ENCODE assay signal across 12 mouse cellular contexts in genomic region chr1:87396923-87397586, GRCm38 (mm10). TPM values are rescaled to one million over a fixed set of nuclear protein-coding genes. Genes with fewer than 3 reads are reported as not detected.
A peak's percentile ranks its signal among the peaks of the same experiment; 100 is the strongest.
DNase-seq lines count a peak whose midpoint lies in the region; ATAC-seq and TF ChIP-seq lines count a peak whose summit lies in the region.
"Had no signal": no experiment of that assay in that cellular context is flagged by ENCODE, and none has a peak within 500 bp of the region (broad histone marks: within the 10 kb centered on the region; RNA-seq: fewer than 3 reads in every experiment).

No protein-coding gene starts in this region.

- 53% methylated on average over 7 of the region's 7 CpGs for WGBS in intestine, embryonic 14.5 days
- 68% methylated on average over 7 of the region's 7 CpGs for WGBS in intestine, postnatal 0 days
- WGBS in embryonic facial prominence, embryonic 15.5 days: 55% methylated on average over 7 of the region's 7 CpGs
- WGBS in lung, embryonic 15.5 days: 48% methylated on average over 7 of the region's 7 CpGs

- ATAC-seq in intestine, embryonic 14.5 days (replicated peaks; ENCODE audit: low FRiP score, low TSS enrichment, low read depth): no peak
- ATAC-seq in intestine, postnatal 0 days: no peak
- no peak for ATAC-seq in embryonic facial prominence, embryonic 15.5 days (ENCODE audit: insufficient number of reproducible peaks, low FRiP score, low TSS enrichment, low read depth)
- no peak for ATAC-seq in lung, embryonic 15.5 days (ENCODE audit: borderline replicate concordance, extremely low read depth, low FRiP score, low TSS enrichment)

- TF ChIP-seq CTCF in intestine, postnatal 0 days (IDR thresholded peaks at IDR 0.05; ENCODE audit: low read depth): no peak

- H3K4me1 ChIP-seq in intestine, embryonic 14.5 days (replicated peaks; ENCODE audit: control insufficient read depth, insufficient read depth, low read length): peaks cover 10% of the 10 kb centered on the region
- H3K4me1 ChIP-seq in intestine, postnatal 0 days (replicated peaks; ENCODE audit: control insufficient read depth, insufficient read depth, low read length): no peaks in the 10 kb centered on the region
- peaks cover 4% of the 10 kb centered on the region for H3K4me1 ChIP-seq in embryonic facial prominence, embryonic 15.5 days
- H3K4me1 ChIP-seq in lung, embryonic 15.5 days: peaks cover 10% of the 10 kb centered on the region
- H3K4me1 ChIP-seq: embryonic facial prominence, embryonic 12.5 days; hindbrain, embryonic 10.5 days; neural tube, embryonic 13.5 days had no signal

- peak overlapping the region; percentile 12; the same call in 1 of the 2 replicates for H3K27ac ChIP-seq in intestine, embryonic 14.5 days (ENCODE audit: low read depth)
- H3K27ac ChIP-seq in intestine, postnatal 0 days (ENCODE audit: low read depth, low read length): no peak overlapping the region
- peak overlapping the region; percentile 60 for H3K27ac ChIP-seq in embryonic facial prominence, embryonic 15.5 days (replicated peaks)
- peak overlapping the region; percentile 27 for H3K27ac ChIP-seq in lung, embryonic 15.5 days
- H3K27ac ChIP-seq: embryonic facial prominence, embryonic 12.5 days; hindbrain, embryonic 10.5 days; neural tube, embryonic 13.5 days had no signal

- no peak for DNase-seq in intestine, embryonic 14.5 days (ENCODE audit: low spot score)
- peak; percentile 46 for DNase-seq in brain, adult 2 months (ENCODE audit: low read depth, low spot score)
- no peak for DNase-seq in spleen, postnatal 14 days (ENCODE audit: low spot score in 2 of 2)
- no peak for DNase-seq in thymus, adult 18-20 months
- no peak for DNase-seq in thymus, postnatal 25 days

- H3K4me3 ChIP-seq in intestine, embryonic 14.5 days (ENCODE audit: low read depth, low read length): no peak overlapping the region
- H3K4me3 ChIP-seq in intestine, postnatal 0 days (ENCODE audit: low read depth, low read length): no peak overlapping the region
- no peak overlapping the region for H3K4me3 ChIP-seq in embryonic facial prominence, embryonic 15.5 days (replicated peaks)
- no peak overlapping the region for H3K4me3 ChIP-seq in lung, embryonic 15.5 days
- H3K4me3 ChIP-seq: embryonic facial prominence, embryonic 12.5 days; hindbrain, embryonic 10.5 days; neural tube, embryonic 13.5 days had no signal

- H3K36me3 ChIP-seq in intestine, embryonic 14.5 days (ENCODE audit: control insufficient read depth, insufficient read depth, low read length): 0 out of 2 replicates have a peak, but pooled peaks cover under 1% of the 10 kb centered on the region
- H3K36me3 ChIP-seq in intestine, postnatal 0 days (ENCODE audit: control insufficient read depth, insufficient read depth): no peaks in the 10 kb centered on the region; the same call in 1 of the 2 replicates
- H3K36me3 ChIP-seq in embryonic facial prominence, embryonic 15.5 days: 0 out of 2 replicates have a peak, but pooled peaks cover 5% of the 10 kb centered on the region
- no peaks in the 10 kb centered on the region for H3K36me3 ChIP-seq in lung, embryonic 15.5 days

- H3K27me3 ChIP-seq in intestine, embryonic 14.5 days (replicated peaks; ENCODE audit: control insufficient read depth, insufficient read depth, low read length): no peaks in the 10 kb centered on the region
- no peaks in the 10 kb centered on the region for H3K27me3 ChIP-seq in intestine, postnatal 0 days (replicated peaks; ENCODE audit: control insufficient read depth, insufficient read depth, low read length)
- H3K27me3 ChIP-seq in embryonic facial prominence, embryonic 15.5 days: no peaks in the 10 kb centered on the region
- no peaks in the 10 kb centered on the region for H3K27me3 ChIP-seq in lung, embryonic 15.5 days
- H3K27me3 ChIP-seq: embryonic facial prominence, embryonic 12.5 days; neural tube, embryonic 13.5 days had no signal

- no peak overlapping the region for H3K4me2 ChIP-seq in intestine, embryonic 14.5 days (ENCODE audit: low read length)
- no peak overlapping the region for H3K4me2 ChIP-seq in intestine, postnatal 0 days (replicated peaks; ENCODE audit: low read depth)
- H3K4me2 ChIP-seq in embryonic facial prominence, embryonic 15.5 days (replicated peaks): no peak overlapping the region
- H3K4me2 ChIP-seq in lung, embryonic 15.5 days: no peak overlapping the region
- H3K4me2 ChIP-seq: embryonic facial prominence, embryonic 12.5 days; neural tube, embryonic 13.5 days had no signal

- no peak overlapping the region for H3K9ac ChIP-seq in intestine, embryonic 14.5 days (ENCODE audit: low read length)
- H3K9ac ChIP-seq in intestine, postnatal 0 days (ENCODE audit: low read depth, low read length): no peak overlapping the region
- H3K9ac ChIP-seq in embryonic facial prominence, embryonic 15.5 days: no peak overlapping the region
- H3K9ac ChIP-seq in lung, embryonic 15.5 days: no peak overlapping the region
- H3K9ac ChIP-seq: embryonic facial prominence, embryonic 12.5 days; neural tube, embryonic 13.5 days had no signal

- no peaks in the 10 kb centered on the region for H3K9me3 ChIP-seq in intestine, embryonic 14.5 days (ENCODE audit: control insufficient read depth, low read length)
- H3K9me3 ChIP-seq in intestine, postnatal 0 days (ENCODE audit: control insufficient read depth): no peaks in the 10 kb centered on the region
- H3K9me3 ChIP-seq in embryonic facial prominence, embryonic 15.5 days (replicated peaks): no peaks in the 10 kb centered on the region
- H3K9me3 ChIP-seq in lung, embryonic 15.5 days: no peaks in the 10 kb centered on the region
- H3K9me3 ChIP-seq: embryonic facial prominence, embryonic 12.5 days; hindbrain, embryonic 10.5 days; neural tube, embryonic 13.5 days had no signal

RNA-seq across cellular contexts. Expression of gene Kcnj13, which starts 2.5 kb away (rescaled TPM):
- polyA plus RNA-seq in intestine, embryonic 14.5 days (2014; fragmentation: Nextera tagmentation; extraction: Ambion mirVana): 0.38 and 1.0 TPM in 2 replicates
- polyA plus RNA-seq in intestine, postnatal 0 days (2015; fragmentation: Nextera tagmentation; extraction: Ambion mirVana): 0.70 and 0.82 TPM in 2 replicates
- 2.8 and 6.0 TPM in 2 replicates for polyA plus RNA-seq in embryonic facial prominence, embryonic 15.5 days (2015; fragmentation: Nextera tagmentation; extraction: Ambion mirVana)
- polyA plus RNA-seq in lung, embryonic 15.5 days (2015; fragmentation: Nextera tagmentation; extraction: Ambion mirVana): 6.0 and 6.1 TPM in 2 replicates
- polyA plus RNA-seq: spleen, adult 2 months had no signal
